Mouse (Mus musculus) intestine, embryonic 14.5 days (tissue): ENCODE measurements around the gene Spata1. TPM values are rescaled to one million over a fixed set of nuclear protein-coding genes. Genes with fewer than 3 reads are reported as not detected.
A peak's percentile ranks its signal among the peaks of the same experiment; 100 is the strongest.

Source experiments
- ATAC-seq: fragments of 200-750 bp; cut with Nextera tagmentation; replicated peaks from 2 replicates; pipeline ENCODE4 v1.8.0; 2017; ENCODE audit warnings: low read depth, moderate number of reproducible peaks, moderate TSS enrichment, moderate library complexity; ENCODE audit not compliant: low FRiP score, low TSS enrichment
- DNase-seq: peaks from one replicate; pipeline ENCODE4 v3.0.0-alpha.2; 2018; ENCODE audit warnings: low spot score
- H3K27ac ChIP-seq: fragments of 300-500 bp; sonication (generic); 2 replicates; pipeline ENCODE4 v1.5.1; 2014; ENCODE audit warnings: low read depth, mild to moderate bottlenecking, control low read depth
- H3K27me3 ChIP-seq: fragments of 300-500 bp; sonication (generic); replicated peaks from 2 replicates; pipeline ENCODE4 v1.6.1; 2014; ENCODE audit warnings: low read length, control low read depth; ENCODE audit not compliant: control insufficient read depth, insufficient read depth
- H3K36me3 ChIP-seq: fragments of 300-500 bp; sonication (generic); 2 replicates; pipeline ENCODE4 v1.6.1; 2014; ENCODE audit warnings: low read length, control low read depth; ENCODE audit not compliant: control insufficient read depth, insufficient read depth
- H3K4me1 ChIP-seq: fragments of 300-500 bp; sonication (generic); replicated peaks from 2 replicates; pipeline ENCODE4 v1.6.1; 2014; ENCODE audit warnings: low read length, control low read depth, mixed read lengths; ENCODE audit not compliant: control insufficient read depth, insufficient read depth
- H3K4me2 ChIP-seq: fragments of 300-500 bp; sonication (generic); 2 replicates; pipeline ENCODE4 v1.6.1; 2014; ENCODE audit warnings: low read length
- H3K4me3 ChIP-seq: fragments of 300-500 bp; sonication (generic); 2 replicates; pipeline ENCODE4 v1.5.1; 2014; ENCODE audit warnings: low read depth, low read length, control low read depth, mixed read lengths
- H3K9ac ChIP-seq: fragments of 300-500 bp; sonication (generic); 2 replicates; pipeline ENCODE4 v1.6.1; 2014; ENCODE audit warnings: mild to moderate bottlenecking, low read length
- H3K9me3 ChIP-seq: fragments of 300-500 bp; sonication (generic); 2 replicates; pipeline ENCODE4 v1.6.1; 2016; ENCODE audit warnings: low read length, control low read depth; ENCODE audit not compliant: control insufficient read depth
- WGBS: fragments of 180-500 bp; shearing (Covaris S2); extraction: QIAGEN DNeasy Blood & Tissue Kit; methylation state at CpG from one replicate; pipeline ENCODE4 v1.1.7; 2014; 5-methylcytosine and 5-hydroxymethylcytosine counted together
- polyA plus RNA-seq: library from polyadenylated mRNA; unstranded; fragments of >200 nt; fragmentation: Nextera tagmentation; extraction: Ambion mirVana; gene quantifications from 2 replicates; pipeline ENCODE4 v1.2.1, GENCODE M21; 2014

The Spata1 gene
- polyA plus RNA-seq, 1 experiment from 2014 or later, result 3.7 TPM

DNA sequence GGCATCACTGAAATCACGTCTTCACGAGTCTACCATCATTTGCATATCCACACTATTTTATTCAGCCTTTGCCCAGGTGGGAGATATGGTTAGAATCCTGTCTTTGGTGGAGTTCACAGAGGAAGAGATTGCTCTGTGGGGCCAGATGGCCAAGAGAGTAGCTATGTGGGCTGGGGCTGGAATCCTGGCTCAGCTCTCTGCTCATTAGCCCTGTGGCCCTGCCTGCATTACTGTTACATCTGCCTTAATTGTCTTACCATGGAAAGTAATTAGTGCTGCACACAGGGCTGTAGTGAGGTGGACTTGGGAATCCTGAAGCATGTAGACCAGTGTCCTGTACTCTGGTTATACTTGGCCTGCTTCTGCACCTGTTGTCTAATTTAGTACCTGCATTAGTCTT is 87.5 kb downstream of the Spata1 start:
- WGBS, result 64% methylated on average over 2 of the region's 2 CpGs
- DNase-seq (no peak), ATAC-seq (no peak)
- no peaks in the 10 kb centered on the region for H3K9me3 ChIP-seq
- 0 out of 2 replicates have a peak, but pooled peaks cover 5% of the 10 kb centered on the region for H3K4me1 ChIP-seq
- H3K27ac ChIP-seq, result peak overlapping the region; percentile 1; the same call in 1 of the 2 replicates
- H3K36me3 ChIP-seq, result no peaks in the 10 kb centered on the region
- no peak overlapping the region for H3K4me2 ChIP-seq
- H3K4me3 ChIP-seq, result no peak overlapping the region
- H3K27me3 ChIP-seq, result no peaks in the 10 kb centered on the region
- no peak overlapping the region for H3K9ac ChIP-seq

DNA sequence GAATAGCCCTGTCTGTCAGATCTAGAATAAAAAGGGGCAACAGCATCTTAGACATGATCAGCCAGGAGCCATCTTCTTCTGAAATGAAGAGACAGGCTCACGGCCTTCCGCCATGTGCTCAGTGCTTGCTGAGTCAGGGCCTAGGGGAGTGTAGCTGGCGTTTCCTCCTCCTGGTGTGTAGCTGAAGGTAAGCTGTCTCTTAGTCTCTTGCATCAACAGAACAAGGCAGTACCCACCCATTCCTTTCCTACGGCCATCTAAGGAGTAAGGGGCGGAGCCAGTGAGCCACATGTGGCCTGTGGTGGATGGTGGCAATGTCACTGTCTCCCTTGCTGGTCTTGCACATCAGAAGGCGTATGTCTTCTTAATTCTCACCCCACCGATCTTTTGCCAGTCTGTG is 89.4 kb downstream of the Spata1 start:
- Histone ChIP-seq H3K27ac (no peak overlapping the region), H3K9ac (no peak overlapping the region), H3K4me3 (no peak overlapping the region), H3K9me3 (no peaks in the 10 kb centered on the region), H3K4me1 (peaks cover 17% of the 10 kb centered on the region; the same call in 1 of the 2 replicates), H3K27me3 (no peaks in the 10 kb centered on the region), H3K36me3 (no peaks in the 10 kb centered on the region), H3K4me2 (no peak overlapping the region)
- ATAC-seq, result no peak
- DNase-seq, result no peak
- WGBS, result 73% methylated on average over 7 of the region's 7 CpGs

Other genes with a start within 250 kb of the Spata1 start
- gene Ssx2ip, start 95.1 kb downstream of the Spata1 start, polyA plus RNA-seq, result 36.3 and 38.1 TPM in 2 replicates
- gene Ctbs, start 50.0 kb downstream of the Spata1 start, polyA plus RNA-seq, result 12.1 and 12.8 TPM in 2 replicates
- gene Gng5, start 54 bp upstream of the Spata1 start, polyA plus RNA-seq, result 1,003 and 1,057 TPM in 2 replicates
- gene Rpf1, start 21.7 kb upstream of the Spata1 start, polyA plus RNA-seq, result 53.2 and 57.0 TPM in 2 replicates
- not detected in 2 replicates for gene Uox, start 70.7 kb upstream of the Spata1 start, polyA plus RNA-seq
- not detected in 2 replicates for gene Dnase2b, start 115.8 kb upstream of the Spata1 start, polyA plus RNA-seq
- gene 4930503B20Rik, start 151.6 kb upstream of the Spata1 start, polyA plus RNA-seq, result not detected in 2 replicates
- gene Samd13, start 185.8 kb upstream of the Spata1 start, polyA plus RNA-seq, result 0.46 and 0.51 TPM in 2 replicates